Mouse (Mus musculus) hindbrain, embryonic 16.5 days (tissue): Measurements from ENCODE around the gene Smtnl2. TPM values are rescaled to one million over a fixed set of nuclear protein-coding genes. Genes with fewer than 3 reads are reported as not detected.

Source experiments
- ATAC-seq: fragments of 200-750 bp; cut with Nextera tagmentation; 2 replicates; pipeline ENCODE4 v1.8.0; 2017; ENCODE audit warnings: moderate TSS enrichment, moderate library complexity
- H3K27ac ChIP-seq: fragments of 300-500 bp; sonication (generic); 2 replicates; pipeline ENCODE4 v1.5.1; 2014; ENCODE audit warnings: low read depth, mild to moderate bottlenecking, control low read depth, low read length, moderate library complexity
- H3K27me3 ChIP-seq: fragments of 300-500 bp; sonication (generic); replicated peaks from 2 replicates; pipeline ENCODE4 v1.6.1; 2014; ENCODE audit warnings: low read length; ENCODE audit not compliant: control insufficient read depth, insufficient read depth
- H3K36me3 ChIP-seq: fragments of 300-500 bp; sonication (generic); 2 replicates; pipeline ENCODE4 v1.6.1; 2014; ENCODE audit warnings: mild to moderate bottlenecking, low read length, moderate library complexity, mixed read lengths; ENCODE audit not compliant: control insufficient read depth, insufficient read depth
- H3K4me1 ChIP-seq: fragments of 300-500 bp; sonication (generic); 2 replicates; pipeline ENCODE4 v1.6.1; 2014; ENCODE audit warnings: low read depth, low read length; ENCODE audit not compliant: control insufficient read depth, insufficient read depth
- H3K4me2 ChIP-seq: fragments of 300-500 bp; sonication (generic); 2 replicates; pipeline ENCODE4 v1.6.1; 2014; ENCODE audit warnings: mild to moderate bottlenecking, low read length, control low read depth, moderate library complexity
- H3K4me3 ChIP-seq: fragments of 300-500 bp; sonication (generic); 2 replicates; pipeline ENCODE4 v1.5.1; 2014; ENCODE audit warnings: mild to moderate bottlenecking, low read length, control low read depth, moderate library complexity
- H3K9ac ChIP-seq: fragments of 300-500 bp; sonication (generic); 2 replicates; pipeline ENCODE4 v1.6.1; 2014; ENCODE audit warnings: low read depth, mild to moderate bottlenecking, control low read depth, low read length, moderate library complexity
- H3K9me3 ChIP-seq: fragments of 300-500 bp; sonication (generic); 2 replicates; pipeline ENCODE4 v1.6.1; 2014; ENCODE audit warnings: mild to moderate bottlenecking, low read length, moderate library complexity; ENCODE audit not compliant: control insufficient read depth
- WGBS: fragments of 180-500 bp; shearing (Covaris S2); extraction: QIAGEN DNeasy Blood & Tissue Kit; methylation state at CpG from one replicate; pipeline ENCODE4 v1.1.7; 2014; 5-methylcytosine and 5-hydroxymethylcytosine counted together
- polyA plus RNA-seq: library from polyadenylated mRNA; unstranded; fragments of >200 nt; fragmentation: Nextera tagmentation; extraction: Ambion mirVana; gene quantifications from 2 replicates; pipeline ENCODE4 v1.2.1, GENCODE M21; 2015

The Smtnl2 gene
- polyA plus RNA-seq, 1 experiment from 2014 or later = 12.3 TPM

DNA sequence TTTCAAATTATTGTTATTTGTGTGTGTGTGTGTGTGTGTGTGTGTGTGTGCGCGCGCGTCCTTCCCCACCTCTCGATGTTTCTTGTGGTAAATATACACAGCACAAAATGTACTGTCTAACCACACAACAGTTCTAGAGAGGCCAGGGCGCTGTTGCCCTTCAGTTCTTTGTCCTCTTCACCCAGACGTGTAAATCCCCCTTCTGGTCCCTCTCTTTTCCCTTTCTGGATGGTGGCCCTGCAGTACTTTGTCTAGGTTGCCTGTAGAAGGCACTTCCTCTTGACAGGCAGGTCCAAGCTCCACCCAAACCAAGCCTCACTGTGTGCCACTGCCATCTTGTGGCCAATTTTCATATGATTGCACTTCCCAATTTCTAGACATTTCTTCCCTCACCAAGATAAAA lies 17.8 kb upstream of the Smtnl2 start:
- Histone ChIP-seq H3K36me3 (no peaks in the 10 kb centered on the region), H3K4me1 (no peaks in the 10 kb centered on the region), H3K4me3 (no peak overlapping the region; the same call in 1 of the 2 replicates), H3K27ac (no peak overlapping the region), H3K9ac (no peak overlapping the region), H3K4me2 (peak overlapping the region; percentile 37), H3K27me3 (no peaks in the 10 kb centered on the region; the same call in 1 of the 2 replicates), H3K9me3 (no peaks in the 10 kb centered on the region)
- 45% methylated on average over 7 of the region's 7 CpGs for WGBS
- ATAC-seq = peak; percentile 61

DNA sequence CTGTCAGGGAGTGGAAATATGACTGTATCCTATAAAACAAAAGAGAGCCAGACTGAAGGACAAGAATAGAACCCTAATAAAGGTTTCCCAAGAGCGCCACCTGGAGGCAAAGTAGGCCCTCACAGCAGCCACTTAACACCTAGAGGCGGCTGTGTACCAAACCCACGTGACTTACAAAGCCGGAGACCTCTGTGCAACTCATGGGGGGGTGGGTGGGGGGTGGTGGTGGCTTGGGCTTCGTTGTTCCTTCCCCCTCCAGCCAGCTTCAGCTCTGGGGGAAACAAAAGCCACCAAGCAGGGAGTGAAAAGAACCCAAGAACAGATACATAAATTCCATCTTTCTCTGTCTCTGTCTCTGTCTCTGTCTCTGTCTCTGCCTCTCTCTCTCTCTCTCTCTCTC lies 17.2 kb upstream of the Smtnl2 start:
- 5% methylated on average over 5 of the region's 5 CpGs for WGBS

DNA sequence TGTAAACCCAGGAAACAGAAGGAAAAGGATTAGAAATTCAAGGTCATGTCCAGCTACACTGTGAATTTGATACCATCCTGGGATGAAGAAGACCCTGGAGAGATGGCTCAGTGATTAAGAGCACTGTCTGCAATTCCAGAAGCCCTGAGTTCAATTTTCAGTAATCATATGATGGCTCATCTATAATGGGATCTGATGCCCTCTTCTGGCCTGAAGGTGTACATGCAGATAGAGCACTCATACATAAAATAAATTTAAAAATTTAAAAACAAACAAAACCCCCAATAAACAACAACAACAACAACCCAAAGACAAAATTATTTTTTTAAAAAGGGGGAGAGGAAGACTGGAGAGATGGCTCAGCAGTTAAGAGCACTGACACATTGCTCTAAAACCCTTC lies 15.4 kb upstream of the Smtnl2 start:
- Histone ChIP-seq H3K4me2 (no peak overlapping the region), H3K36me3 (no peaks in the 10 kb centered on the region), H3K4me3 (no peak overlapping the region), H3K9ac (no peak overlapping the region), H3K4me1 (no peaks in the 10 kb centered on the region), H3K27me3 (no peaks in the 10 kb centered on the region; the same call in 1 of the 2 replicates), H3K27ac (no peak overlapping the region), H3K9me3 (no peaks in the 10 kb centered on the region)
- ATAC-seq = no peak

More for the DNA sequence above, 17.2 kb upstream of the Smtnl2 start:
- Histone ChIP-seq H3K36me3 (no peaks in the 10 kb centered on the region), H3K9me3 (no peaks in the 10 kb centered on the region), H3K9ac (no peak overlapping the region), H3K4me1 (no peaks in the 10 kb centered on the region), H3K4me3 (no peak overlapping the region), H3K27ac (no peak overlapping the region), H3K4me2 (no peak overlapping the region; the same call in 1 of the 2 replicates), H3K27me3 (no peaks in the 10 kb centered on the region; the same call in 1 of the 2 replicates)
- ATAC-seq = no peak

DNA sequence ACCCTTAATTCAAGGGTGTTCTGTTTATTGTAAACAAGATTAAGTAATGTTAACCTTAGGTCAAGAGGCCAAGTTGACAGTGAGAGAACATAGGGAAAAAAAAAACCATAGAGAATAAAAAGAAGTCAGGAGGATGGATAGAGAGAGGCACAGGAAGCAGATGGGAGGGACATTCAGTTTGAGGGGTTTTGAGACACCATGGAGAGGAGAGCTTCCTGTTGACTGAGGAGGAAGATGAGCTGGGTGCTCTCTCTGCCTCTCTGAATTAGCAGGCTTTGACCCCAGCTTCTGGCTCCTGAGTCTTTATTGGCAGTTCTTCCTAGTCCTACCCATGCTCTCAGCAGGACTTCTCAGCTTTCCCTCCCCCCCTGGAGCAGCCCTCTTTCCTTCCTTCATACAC lies 13.7 kb upstream of the Smtnl2 start:
- Histone ChIP-seq H3K9ac (no peak overlapping the region), H3K4me3 (no peak overlapping the region), H3K27ac (no peak overlapping the region), H3K9me3 (no peaks in the 10 kb centered on the region), H3K27me3 (no peaks in the 10 kb centered on the region), H3K4me2 (no peak overlapping the region), H3K4me1 (no peaks in the 10 kb centered on the region), H3K36me3 (no peaks in the 10 kb centered on the region)
- ATAC-seq = no peak

DNA sequence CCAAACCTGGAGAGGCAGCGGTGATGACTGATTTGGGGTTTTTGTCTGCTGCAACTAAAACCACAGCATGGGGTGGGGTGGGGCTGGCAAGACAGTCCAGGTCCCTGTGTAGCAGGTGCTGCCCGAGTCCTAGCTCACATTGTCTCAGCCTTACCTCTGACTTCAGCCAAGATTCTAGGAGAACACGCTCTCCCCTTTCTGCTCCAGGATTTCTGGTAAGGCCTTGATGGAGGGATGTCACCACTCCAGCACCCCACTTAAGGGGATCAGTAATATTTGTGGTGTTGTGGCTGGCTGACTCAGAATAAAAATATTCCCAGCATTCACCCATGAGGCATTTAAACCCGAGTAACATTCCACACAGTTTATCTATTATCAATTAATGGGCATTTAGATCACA lies 12.2 kb upstream of the Smtnl2 start:
- H3K9ac ChIP-seq = no peak overlapping the region
- no peak overlapping the region for H3K4me3 ChIP-seq
- H3K9me3 ChIP-seq = no peaks in the 10 kb centered on the region
- ATAC-seq = no peak
- no peaks in the 10 kb centered on the region for H3K27me3 ChIP-seq
- 96% methylated on average over 4 of the region's 4 CpGs for WGBS
- H3K4me2 ChIP-seq = no peak overlapping the region
- no peaks in the 10 kb centered on the region for H3K4me1 ChIP-seq
- H3K36me3 ChIP-seq = no peaks in the 10 kb centered on the region
- no peak overlapping the region for H3K27ac ChIP-seq

DNA sequence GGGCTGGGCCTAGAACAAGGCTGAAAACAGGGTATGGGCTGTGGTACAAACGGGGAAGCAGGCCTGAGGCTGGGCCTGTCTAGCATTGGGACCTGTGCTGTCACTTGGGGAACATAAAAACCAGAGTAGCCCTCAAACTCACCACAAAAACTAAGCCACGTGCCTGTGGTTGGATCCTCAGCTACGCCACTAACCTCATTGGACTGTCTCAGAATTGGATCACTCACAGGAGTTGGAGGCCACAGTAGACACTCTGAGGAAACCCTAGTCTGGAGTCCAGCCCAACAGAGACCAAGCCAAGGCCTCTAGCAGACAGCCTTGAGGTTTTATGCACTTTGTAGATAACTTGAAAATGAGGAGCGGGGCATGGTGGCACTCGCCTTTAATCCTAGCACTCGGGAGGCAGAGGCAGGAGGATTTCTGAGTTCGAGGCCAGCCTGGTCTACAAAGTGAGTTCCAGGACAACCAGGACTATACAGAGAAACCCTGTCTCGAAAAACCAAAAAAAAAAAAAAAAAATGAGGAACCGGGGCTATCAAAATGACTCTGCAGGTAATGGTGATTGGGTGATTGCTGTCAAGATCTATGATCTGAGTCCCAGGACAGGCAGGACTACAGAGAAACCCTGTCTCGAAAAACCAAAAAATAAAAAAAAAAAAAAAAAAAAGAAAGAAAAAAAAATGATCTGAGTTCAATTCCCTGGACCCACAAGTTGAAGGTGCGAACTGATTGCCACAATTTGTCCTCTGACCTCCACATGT lies 10.2 kb upstream of the Smtnl2 start:
- no peak for ATAC-seq
- H3K4me1 ChIP-seq = no peaks in the 10 kb centered on the region

DNA sequence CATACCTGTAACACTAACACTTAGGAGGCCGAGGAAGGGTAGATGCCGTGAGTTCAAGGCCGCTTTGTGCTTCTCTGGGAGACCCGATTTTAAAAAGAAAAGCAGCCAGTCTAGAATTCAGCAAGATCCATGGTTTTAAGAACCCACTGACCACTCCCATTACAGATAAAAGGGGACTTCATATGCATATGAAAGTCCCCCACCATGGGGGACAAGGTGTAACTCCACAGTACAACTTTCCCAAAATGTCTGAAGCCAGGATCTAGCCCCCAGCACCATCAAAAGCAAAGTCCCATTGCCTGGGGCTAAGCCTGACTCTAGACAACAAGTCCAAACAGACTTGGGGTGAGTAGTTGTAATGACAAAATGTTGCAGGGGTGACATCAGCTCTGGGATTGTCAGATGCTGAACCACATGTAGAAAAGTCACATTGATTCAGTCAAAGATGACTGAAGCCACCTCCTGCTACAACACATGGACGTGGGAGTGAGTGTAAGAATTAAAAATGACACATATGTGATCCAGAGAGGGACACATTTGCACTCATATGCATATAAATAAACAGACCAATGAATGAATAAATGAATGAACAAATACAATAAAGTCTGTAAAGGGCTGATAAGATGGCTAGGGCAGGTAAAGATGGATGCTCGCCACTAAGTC lies 9.1 kb upstream of the Smtnl2 start:
- no peaks in the 10 kb centered on the region for H3K4me1 ChIP-seq
- no peaks in the 10 kb centered on the region for H3K9me3 ChIP-seq
- WGBS = 83% methylated on average over 6 of the region's 6 CpGs
- H3K27ac ChIP-seq = no peak overlapping the region
- no peak overlapping the region for H3K4me2 ChIP-seq
- H3K36me3 ChIP-seq = no peaks in the 10 kb centered on the region
- H3K9ac ChIP-seq = no peak overlapping the region
- no peak overlapping the region for H3K4me3 ChIP-seq
- no peak for ATAC-seq
- no peaks in the 10 kb centered on the region for H3K27me3 ChIP-seq

More for the DNA sequence above, 10.2 kb upstream of the Smtnl2 start:
- Histone ChIP-seq H3K27me3 (no peaks in the 10 kb centered on the region), H3K9ac (no peak overlapping the region), H3K4me2 (no peak overlapping the region), H3K4me3 (no peak overlapping the region), H3K27ac (no peak overlapping the region), H3K36me3 (no peaks in the 10 kb centered on the region), H3K9me3 (no peaks in the 10 kb centered on the region)
- 90% methylated on average over 11 of the region's 11 CpGs for WGBS

DNA sequence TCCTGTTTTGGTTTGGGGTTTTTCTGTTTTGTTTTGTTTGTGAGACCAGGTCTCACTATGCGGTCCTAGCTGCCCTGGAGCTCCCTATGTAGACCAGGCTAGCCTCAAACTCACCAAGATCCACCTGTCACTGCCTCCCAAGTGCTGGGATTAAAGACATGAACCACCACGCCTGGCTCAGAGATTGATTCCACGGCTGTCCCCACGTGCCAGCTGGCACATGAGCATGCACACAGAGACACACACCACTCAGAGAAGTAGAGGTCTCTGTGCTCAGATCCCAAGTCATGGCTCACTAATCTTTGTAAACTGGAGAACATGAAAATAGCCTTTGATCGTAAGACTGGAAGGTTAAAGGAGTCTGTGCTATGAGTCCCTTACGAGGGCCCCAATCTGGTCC lies 7.5 kb upstream of the Smtnl2 start:
- Histone ChIP-seq H3K27ac (no peak overlapping the region), H3K27me3 (no peaks in the 10 kb centered on the region), H3K4me3 (no peak overlapping the region), H3K9me3 (no peaks in the 10 kb centered on the region), H3K36me3 (no peaks in the 10 kb centered on the region), H3K4me2 (no peak overlapping the region), H3K9ac (no peak overlapping the region), H3K4me1 (no peaks in the 10 kb centered on the region)
- WGBS = 91% methylated on average over 6 of the region's 6 CpGs
- no peak for ATAC-seq

DNA sequence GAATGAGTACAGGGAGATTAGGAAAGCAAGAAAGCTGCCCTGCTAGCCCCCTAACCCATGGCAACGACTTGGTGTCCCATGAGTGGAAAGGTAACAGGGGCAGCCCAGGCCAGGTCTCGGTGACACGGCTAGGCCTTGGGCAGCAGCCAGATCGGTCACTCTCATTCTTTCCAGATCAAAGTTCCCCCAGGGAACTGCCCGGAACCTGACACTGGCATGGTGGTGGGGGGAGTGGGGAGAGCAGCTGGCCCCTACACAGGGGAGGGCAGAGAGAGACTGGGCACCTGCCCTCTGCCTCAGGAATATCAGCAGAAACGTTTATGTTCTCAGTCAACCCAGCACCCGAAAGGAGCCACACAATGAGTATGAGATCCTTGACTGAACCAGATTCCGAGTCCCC lies 6.7 kb upstream of the Smtnl2 start:
- Histone ChIP-seq H3K4me1 (no peaks in the 10 kb centered on the region), H3K27me3 (0 out of 2 replicates have a peak, but pooled peaks cover 2% of the 10 kb centered on the region), H3K9ac (no peak overlapping the region), H3K36me3 (no peaks in the 10 kb centered on the region), H3K4me3 (no peak overlapping the region), H3K4me2 (no peak overlapping the region), H3K27ac (no peak overlapping the region), H3K9me3 (no peaks in the 10 kb centered on the region)
- ATAC-seq = no peak
- 45% methylated on average over 8 of the region's 8 CpGs for WGBS
